Mouse (Mus musculus) skeletal muscle tissue, adult 2 months (tissue): ENCODE results near the gene Mrpl45.
A peak's percentile ranks its signal among the peaks of the same experiment; 100 is the strongest.

Source experiments
- DNase-seq: peaks from one replicate; pipeline ENCODE4 v3.0.0-alpha.2; 2012; ENCODE audit warnings: low read depth, low spot score

Gene Mrpl45

DNA sequence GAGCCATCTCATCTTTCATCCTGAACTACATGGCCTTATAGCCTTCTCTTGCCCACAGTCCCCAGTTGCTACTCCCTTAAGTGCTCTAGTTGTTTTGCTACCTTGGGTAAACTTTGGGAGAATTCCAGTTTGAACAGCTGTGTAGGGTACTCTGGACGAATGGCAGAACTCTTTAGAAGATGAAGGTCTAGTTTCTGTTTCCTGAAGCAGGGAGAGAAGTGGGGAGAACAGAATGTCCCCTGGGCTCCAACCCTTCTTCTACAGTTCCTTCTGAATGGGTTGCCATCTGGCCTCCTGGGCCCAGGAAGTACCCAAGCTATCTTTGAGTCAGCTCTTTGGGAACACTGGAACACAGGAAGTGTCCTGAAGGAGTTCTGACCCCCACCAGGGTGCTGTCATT, 18.4 kb downstream of the Mrpl45 start:
- no peak for DNase-seq

DNA sequence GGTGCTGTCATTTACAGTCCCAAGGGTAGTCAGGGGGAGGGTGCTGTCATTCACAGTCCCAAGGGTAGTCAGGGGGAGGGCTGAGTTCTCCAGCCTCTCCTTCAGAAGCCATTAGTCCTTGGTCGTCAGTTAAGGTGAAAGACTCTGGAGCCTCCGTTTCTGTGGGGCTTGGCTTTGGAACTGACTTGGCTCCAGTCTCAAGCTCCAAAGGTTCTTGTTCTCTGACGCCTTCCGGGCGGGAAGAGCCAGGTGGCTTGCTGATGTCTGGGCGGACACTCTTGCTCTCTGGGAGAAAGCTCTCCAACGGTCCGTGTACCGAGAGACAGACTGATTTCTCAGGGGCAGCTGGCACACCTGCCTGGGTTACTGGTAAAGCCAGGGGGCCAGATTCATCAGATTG, 18.9 kb downstream of the Mrpl45 start:
- no peak for DNase-seq

DNA sequence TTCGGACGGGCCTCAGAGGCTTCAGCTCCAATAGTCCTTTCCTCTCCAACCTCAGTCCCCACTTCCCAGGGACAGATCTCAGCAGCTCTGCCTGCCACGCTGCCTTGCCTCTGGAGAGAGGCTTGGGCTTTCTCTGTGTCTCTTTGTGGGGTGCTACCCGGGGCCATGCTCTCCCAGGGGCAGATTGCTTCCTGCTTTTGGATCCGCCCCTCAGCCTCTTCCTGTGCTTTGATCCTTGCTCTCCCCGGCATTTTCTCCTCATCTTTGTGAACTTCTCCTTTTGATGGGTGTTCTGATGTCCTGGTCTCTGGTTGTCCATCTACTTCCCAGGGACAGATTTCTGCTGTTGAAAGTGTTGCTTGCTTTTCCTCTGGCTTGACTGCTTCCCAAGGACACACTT, 20.7 kb downstream of the Mrpl45 start:
- DNase-seq = no peak

DNA sequence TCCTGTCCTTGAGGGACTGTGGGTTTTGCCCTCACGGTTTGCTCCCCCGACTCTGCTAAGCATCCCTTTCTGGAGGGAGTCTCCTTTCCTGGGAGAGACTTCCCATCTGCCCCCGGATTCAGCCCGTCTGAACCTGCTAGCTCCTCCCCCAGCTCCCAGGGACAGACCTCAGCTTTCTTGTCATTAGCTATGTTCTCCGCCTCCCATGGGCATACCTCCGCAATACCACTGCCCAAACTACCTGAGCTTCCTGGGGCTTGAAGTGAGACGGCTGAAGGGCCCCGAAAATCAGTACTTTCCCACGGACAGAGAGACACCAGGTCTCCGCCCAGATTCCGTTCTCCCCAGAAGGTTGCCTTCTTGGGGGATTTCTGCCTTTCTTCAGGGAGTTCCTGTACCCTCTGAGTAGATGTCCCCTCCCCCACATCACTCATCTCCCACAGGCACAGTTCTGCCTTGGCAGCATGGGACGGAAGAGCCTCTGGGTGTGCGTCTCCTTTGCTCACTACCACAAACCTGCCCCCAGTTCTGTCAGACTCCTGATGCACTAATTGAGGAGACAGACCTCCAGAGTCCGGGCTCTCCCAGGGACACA, 21.3 kb downstream of the Mrpl45 start:
- DNase-seq = no peak

DNA sequence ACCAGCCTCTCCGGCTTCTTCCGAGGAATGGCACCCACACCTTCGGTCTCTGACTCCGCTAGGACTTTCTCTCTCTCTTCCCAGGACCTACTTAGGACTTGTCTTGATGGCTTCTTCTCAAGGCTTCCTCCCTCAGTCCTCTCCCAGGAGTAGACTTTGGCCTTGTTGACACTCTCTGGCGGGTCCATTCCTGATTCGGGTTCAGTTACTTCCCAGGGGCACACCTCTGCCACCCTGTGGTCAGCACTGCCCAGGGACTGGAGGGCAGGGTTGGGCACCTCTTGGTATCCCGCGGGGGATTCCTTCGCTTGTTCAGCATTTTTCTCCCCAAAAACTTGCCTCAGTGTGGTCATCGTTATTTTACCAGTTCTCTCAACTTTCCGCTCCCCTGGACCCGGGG, 21.8 kb downstream of the Mrpl45 start:
- DNase-seq = no peak

DNA sequence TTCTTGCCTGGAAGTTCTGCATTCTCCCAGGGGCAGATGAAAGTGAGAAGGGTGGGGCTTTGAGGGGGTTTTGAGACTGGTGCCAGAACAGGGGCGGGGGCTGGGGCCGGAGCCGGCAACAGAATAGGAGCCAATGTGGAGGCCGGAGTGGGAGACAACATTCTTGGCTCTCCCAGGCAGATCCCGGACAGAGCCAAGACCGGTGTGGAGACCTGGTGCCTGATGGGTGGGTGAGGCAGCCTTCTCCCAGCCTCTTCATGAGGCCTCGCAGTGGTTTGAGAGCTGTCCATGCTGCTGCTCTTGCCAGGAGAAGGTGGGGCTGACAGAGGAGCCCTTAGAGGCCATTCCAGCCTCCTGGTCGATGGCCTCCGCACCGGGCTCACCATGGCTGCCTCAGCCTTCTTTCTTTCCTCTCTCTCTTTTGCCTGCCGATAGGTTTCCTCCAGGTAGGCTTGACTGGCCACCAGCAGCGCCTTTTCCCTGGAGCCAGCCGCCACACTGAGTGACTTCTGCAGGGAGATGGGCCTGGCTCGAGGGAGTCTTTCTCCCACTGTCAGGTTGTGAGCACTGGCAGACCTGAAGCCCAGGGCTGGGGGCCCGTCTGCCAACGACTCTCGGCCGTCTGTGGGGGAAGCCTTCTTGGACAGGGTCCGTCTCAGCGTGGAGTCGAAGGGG, 22.9 kb downstream of the Mrpl45 start:
- DNase-seq = no peak

DNA sequence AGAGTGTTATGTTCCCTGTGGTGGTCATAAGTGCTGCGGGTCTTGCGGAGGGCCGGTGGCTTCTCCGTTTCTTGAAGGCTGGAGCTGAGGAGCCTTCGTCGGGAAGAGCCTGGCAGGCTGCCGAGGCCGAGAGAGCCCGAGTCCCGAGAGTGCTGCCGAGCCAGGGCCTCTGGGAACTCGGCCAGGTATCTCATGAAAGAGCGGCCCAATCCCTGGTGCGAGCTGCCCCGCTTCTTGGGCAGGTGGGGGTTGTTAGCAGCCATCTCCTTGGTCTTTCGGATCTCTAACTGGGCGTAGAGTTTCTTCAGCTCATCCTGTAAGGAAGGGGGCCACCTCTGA, 23.4 kb downstream of the Mrpl45 start:
- DNase-seq = peak; percentile 62

DNA sequence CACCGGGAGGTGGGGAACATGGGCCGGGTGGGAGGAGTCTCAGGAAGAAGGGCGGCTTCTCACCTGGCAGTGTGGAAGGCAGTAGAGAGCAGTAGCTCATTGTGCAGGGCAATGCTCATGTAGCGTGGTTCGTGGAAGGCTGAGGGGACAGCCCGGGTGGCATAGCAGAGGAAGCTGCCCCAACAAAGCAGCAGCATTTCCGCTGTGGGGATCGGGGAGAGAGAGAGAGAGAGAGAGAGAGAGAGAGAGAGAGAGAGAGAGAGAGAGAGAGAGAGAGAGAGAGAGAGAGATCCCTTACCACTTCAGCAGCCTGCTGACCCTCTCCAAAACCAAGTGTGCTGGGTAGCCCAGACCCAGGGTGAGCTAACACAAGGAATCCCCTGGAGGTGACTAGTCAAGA, 27.7 kb downstream of the Mrpl45 start:
- DNase-seq = no peak

DNA sequence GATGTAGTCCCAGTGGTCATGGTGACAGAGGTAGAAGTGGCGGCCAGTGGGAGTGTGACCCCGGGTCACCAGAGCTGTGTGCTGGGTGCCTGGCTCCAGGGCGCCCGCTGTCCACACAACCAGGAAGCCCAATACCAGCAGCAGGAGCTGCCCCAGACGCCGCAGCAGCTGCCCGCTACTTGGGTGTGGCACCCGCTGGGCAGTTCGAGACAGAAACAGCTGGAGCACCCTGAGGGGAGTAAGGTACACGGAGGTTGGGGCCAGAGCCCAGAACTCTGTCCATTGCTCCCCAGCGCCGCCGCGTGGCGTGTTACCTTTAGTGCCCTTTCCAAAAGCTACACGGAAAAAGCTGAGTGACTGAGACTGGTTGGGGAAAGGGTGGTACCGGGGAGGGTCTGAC, 28.1 kb downstream of the Mrpl45 start:
- DNase-seq = no peak

DNA sequence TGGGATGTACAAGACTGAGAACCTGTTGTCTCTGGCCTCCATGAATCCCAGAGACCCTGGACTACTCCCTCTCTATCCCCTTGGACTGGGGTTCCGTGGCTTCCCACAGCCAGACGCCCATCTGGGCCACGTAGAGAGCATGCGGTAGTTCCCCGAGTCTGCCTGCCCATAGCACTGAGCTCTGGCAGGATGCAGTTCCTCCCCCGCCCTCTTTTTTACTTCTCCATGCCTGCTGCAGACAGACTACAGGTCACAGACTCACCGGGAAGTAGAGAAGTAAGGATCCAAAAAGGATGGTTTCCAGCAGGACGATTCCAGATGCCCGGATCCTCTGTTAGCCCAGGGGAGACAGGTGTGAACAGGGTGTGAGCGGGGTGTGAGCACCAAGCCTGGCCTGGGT, 29.9 kb downstream of the Mrpl45 start:
- no peak for DNase-seq

DNA sequence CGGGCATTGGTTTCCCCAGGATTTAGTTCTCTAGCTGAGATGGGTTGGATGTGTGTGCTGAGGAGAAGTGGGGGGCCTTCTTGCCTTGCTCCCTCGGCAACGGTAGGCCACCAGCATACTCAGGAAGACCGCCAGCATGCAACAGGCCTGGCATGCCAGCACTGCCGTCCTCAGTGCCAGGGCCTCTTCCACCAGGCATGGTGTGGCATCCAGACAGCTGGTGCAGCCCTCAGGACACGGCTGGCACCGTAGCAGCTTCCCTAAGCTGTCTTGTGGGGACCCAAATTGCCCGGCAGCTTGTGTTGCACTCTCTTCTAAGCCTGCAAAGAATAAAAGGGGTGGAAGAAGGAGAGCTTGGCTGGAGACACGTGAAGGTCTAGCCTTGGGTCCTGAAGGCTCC, 30.9 kb downstream of the Mrpl45 start:
- DNase-seq = no peak

DNA sequence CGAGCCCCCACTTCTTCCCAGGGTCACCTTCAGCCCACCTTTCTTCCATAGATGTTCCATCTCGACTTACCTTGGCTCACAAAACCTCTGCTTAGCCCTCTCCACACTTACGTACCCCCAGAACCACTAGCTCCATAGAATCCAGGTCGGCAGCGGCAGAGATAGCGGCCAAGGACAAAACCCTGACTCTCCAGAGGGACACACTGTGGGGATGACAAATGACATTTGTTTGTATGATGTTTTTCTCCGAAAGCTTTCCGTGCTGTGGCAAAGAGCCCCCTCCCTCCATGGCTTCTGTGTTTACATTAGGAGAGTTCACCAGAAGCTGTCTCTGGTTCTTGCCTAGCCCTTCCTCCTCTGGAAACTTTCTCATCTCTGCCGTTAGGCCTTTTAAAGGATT, 31.8 kb downstream of the Mrpl45 start:
- DNase-seq = no peak

DNA sequence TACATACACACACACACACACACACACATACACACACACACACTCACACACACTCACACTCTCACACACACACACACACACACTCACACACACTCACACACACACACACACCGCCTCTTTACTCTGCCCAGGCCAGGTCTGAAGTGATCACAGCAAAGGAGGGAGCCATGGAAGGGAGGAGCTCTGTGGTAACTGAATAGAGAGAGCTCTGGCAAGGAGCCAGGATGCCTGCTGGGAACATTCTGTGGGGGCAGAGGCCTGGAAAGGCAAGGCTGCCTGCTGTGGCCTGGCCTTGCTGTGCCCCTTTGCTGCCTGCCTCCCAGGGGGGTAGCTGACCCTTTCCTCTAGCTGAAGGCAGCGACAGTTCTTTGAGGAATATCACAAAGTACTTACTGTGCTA, 34.5 kb downstream of the Mrpl45 start:
- peak; percentile 52 for DNase-seq

DNA sequence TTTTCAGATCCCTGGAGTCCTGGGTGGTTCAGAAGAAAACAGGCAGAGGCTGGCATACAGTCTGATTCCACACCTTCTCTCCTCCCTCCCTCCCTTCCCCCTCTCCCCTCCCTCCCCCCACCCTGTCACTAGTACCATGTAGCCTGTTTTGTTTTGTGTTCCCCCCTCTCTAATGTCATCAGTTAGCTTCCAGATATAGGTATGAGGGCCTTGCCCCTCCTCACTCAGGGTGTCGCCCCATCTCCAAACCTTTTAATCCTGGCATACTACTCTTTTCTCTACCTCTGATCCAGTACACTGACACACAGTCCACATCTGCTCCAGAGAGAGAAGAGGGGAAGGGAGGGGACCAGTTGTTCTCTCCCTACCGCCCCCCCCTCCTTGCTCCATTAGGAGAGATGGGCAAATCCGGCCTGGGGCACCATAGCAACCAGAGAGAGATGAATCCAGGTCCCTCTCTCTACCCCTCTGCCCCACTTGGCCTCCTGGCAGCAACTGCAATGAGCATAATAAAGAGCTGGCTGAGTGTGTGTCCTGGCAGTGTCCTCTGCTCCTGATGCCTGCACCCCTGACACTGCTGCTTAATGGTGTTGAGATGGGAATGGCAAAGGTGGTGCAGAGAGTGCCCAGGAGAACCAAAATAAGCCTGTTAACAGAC, 36.6 kb downstream of the Mrpl45 start, which contains the start of gene Gpr179:
Gene Gpr179, minus strand, starts transcription at position 51 of the 658 bp plus-strand sequence.
- DNase-seq = no peak

DNA sequence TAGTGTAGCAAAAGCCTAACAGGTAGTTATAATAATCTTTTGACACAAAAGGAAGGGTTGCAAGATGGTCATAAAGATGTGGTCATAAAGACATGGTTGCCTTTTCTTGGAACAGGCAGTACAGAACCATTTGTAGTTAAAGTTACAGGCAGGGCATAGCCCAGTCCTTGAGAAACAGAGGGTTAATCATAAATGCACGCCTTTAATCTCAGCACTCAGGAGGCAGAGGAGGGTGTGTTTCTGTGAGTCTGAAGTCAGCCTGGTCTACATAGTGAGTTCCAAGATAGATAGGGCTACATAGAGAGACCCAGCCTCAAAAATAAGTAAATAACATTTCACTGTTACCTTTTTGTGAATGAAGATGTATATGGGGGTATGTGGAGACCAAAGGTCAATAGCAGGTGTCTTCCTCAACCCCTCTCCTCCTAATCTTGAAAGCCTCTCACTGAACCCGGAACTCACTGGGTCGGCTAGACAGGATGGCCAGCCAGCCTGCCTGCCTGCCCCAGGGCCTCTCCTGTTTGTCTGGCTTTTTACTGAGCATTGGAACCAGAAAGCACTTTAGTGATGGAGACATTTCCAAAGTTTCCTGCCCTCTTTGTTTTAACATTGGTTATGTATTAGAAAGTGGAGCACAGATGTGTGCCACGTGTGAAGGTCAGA, 37.5 kb downstream of the Mrpl45 start:
- DNase-seq = no peak

DNA sequence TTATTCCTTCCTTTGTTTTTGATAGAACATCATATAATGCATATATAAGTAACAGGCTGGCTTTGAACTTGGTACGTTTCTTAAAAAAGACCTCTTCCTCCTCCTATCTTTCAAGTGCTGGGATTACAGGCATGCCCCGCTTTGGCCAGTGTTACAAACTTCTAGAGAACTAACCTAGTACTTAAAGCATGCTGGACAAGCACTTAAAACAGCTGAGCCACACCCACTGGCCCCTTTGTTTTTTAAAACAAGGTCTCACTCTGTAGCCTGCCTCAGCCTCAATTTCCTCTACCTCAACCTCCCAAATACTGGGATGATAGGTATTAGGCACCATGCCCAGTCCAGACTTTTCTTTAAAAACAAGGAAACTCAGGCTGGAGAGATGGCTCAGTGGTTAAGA, 39.1 kb downstream of the Mrpl45 start:
- no peak for DNase-seq

DNA sequence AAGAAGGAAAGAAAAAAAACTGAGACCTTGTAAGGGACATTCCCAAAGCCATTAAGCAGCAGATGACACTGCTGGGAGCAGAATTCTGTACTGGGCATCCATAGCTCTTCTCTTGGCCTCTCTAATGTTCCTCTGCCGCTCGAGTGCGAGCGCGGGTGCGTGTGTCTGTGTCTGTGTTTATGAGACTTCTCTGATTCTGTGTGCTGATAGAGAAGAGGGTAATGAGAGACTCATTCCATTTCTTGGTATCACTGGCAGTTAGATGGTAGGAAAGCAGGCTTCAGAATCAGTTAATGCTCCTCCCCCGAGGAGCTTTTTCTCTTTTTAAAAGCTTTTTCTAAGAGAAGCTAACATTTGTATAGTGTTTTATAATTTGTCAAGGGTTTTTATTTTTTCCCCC, 39.7 kb downstream of the Mrpl45 start:
- DNase-seq = no peak

DNA sequence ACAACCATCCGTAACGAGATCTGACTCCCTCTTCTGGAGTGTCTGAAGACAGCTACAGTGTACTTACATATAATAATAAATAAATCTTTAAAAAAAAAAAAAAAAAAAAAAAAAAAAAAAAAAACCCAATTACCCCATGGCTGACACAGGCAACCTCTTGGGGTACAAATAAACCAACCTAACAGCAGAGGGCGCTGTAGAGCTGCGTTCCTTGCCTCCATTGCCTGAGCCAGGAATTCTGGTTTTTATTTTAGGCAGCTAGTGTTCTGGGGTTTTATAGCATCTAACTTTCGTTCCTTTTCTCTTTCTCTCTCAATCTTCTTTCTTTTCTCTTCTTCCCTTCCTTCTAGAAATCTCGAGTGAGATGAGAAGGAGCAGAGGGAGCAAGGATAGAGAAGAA, 42.1 kb downstream of the Mrpl45 start:
- DNase-seq = peak; percentile 78

DNA sequence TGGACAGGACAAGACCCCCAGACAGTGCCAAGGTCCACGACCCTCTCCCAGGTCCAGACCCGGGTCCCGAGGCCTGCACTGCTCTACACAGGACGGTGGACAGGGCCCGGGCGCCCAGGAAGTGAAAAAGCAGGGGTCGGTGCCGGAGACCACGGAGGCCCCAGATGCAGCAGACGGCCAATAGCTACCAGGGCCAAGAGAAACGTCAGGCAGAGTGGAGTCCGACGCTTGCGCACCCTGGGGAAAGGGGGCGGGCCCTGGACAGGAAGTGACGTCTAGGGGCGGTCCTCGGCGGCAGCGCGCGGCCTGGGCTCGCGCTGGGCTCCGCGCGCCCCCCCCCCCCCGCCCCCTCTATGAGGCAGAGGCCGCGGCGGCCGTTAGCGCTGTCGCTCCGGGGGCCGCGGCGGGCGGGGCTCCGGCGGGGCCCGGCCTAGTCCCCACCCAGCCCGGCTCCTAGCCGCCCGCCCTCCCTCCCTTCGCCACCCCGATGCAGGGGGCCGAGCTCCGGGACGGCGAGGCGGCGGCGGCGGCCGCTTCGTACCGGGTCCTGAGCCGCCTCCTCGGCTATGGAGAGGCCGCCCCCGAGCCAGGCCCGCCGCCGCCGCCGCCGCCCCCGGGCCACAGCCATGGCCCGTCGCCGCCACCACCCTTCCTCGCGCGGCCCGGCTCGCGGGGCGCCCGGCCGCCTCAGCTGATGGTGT, 46.6 kb downstream of the Mrpl45 start, which contains the start of gene Socs7:
Gene Socs7, plus strand, starts transcription at position 604 of the 701 bp plus-strand sequence.
- DNase-seq = peak; percentile 93

DNA sequence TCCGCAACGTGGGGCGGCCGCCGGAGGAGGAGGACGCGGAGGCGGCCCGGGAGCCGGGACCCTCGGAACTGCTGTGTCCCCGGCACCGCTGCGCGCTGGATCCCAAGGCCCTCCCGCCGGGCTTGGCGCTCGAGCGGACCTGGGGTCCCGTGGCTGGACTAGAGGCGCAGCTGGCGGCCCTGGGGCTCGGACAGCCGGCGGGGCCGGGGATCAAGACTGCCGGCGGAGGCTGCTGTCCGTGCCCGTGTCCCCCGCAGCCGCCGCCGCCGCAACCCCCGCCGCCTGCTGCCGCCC, 47.1 kb downstream of the Mrpl45 start:
- no peak for DNase-seq

DNA sequence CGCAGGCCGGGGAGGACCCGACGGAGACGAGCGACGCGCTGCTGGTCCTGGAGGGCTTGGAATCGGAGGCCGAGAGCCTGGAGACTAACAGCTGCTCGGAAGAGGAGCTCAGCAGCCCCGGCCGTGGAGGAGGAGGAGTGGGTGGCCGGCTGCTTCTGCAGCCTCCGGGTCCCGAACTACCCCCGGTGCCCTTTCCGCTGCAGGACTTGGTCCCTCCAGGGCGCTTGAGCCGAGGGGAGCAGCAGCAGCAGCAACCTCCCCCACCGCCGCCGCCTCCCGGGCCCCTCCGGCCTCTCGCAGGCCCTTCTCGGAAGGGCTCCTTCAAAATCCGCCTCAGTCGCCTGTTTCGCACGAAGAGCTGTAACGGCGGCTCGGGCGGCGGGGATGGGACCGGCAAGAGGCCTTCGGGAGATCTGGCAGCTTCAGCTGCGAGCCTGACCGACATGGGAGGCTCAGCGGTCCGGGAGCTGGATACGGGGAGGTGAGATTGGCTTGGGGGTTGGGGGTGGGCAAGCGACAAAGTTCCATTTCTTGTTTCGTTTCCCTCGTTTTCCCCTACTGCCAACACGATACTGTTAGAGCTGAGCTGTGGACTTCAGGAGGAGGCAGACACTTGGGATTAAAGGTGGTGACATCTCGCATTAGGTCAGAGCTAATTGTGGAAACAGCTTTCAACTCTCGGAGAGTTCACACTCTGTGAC, 47.6 kb downstream of the Mrpl45 start:
- peak; percentile 72 for DNase-seq

DNA sequence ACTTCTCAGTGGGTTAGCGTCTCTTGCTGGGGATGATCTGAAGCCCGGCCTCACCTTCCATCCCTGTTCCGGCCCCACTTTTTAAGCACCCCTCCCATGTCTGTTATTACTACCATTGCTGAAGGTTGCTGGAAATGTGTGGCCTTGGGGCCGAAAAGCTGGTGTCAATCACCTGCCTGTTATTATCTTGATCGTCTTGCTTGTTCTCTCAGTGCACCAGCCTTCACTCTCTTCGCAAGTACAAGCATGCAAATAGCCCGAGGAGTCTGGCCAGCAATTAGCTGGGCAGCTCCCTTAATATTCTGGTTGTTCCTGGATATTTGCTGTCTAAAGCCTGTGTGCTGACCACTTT, 48.1 kb downstream of the Mrpl45 start:
- DNase-seq = no peak
